ENCODE assay signal across 8 mouse cellular contexts in the genomic region with DNA sequence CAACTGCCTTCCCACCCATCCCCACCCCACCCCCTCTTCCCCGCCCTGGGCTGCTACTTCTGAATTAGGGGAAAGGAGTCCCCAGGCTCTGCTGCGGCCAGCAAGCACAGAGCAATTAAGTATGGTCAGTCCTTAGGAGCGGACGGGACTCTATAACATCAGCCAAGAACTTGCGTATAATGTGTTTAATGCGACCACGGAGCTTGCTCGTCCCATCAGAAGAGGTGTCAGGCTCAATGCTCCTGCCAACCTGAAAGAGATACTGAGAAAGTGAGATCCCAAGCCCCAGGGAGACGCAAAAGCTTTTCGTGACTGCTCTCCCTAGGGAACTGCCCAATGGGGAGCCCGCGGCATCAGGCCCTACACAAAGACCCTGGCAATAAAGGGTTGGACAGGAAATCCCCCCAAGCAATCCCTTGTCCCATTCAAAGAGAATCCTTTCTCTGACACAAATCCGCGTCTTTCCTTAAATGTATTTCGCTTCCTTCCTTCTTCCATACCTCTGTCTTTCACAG. TPM values are rescaled to one million over a fixed set of nuclear protein-coding genes. Genes with fewer than 3 reads are reported as not detected.
DNase-seq lines count a peak whose midpoint lies in the region; ATAC-seq and TF ChIP-seq lines count a peak whose summit lies in the region.

No protein-coding gene starts in this region.

- H3K9me3 ChIP-seq in forebrain, embryonic 11.5 days (ENCODE audit: control insufficient read depth, low read length) = no peaks in the 10 kb centered on the region
- H3K9me3 ChIP-seq in intestine, embryonic 16.5 days (ENCODE audit: control insufficient read depth, low read length) = no peaks in the 10 kb centered on the region
- H3K9me3 ChIP-seq in neural tube, embryonic 13.5 days = no peaks in the 10 kb centered on the region

- peak overlapping the region; percentile 85 for H3K27ac ChIP-seq in forebrain, embryonic 11.5 days (ENCODE audit: low read depth, low read length)
- H3K27ac ChIP-seq in intestine, embryonic 16.5 days (ENCODE audit: low read length) = no peak overlapping the region
- H3K27ac ChIP-seq in neural tube, embryonic 13.5 days (replicated peaks) = 0 out of 2 replicates have a peak overlapping the region, but pooled peaks have one; percentile 25
- no peak overlapping the region for H3K27ac ChIP-seq in thymus, adult 2 months (ENCODE audit: control insufficient read depth, insufficient read depth, low read length)

- peaks cover 9% of the 10 kb centered on the region for H3K4me1 ChIP-seq in lung, adult 2 months (ENCODE audit: control insufficient read depth, insufficient read depth, low read length)
- H3K4me1 ChIP-seq in forebrain, embryonic 11.5 days (replicated peaks; ENCODE audit: control insufficient read depth, insufficient read depth, low read length) = peaks cover 5% of the 10 kb centered on the region; the same call in 1 of the 2 replicates
- peaks cover 19% of the 10 kb centered on the region for H3K4me1 ChIP-seq in intestine, embryonic 16.5 days (ENCODE audit: control insufficient read depth, insufficient read depth, low read length)
- H3K4me1 ChIP-seq in neural tube, embryonic 13.5 days (replicated peaks) = peaks cover 40% of the 10 kb centered on the region
- H3K4me1 ChIP-seq in thymus, adult 2 months (replicated peaks; ENCODE audit: control insufficient read depth, insufficient read depth, low read length) = peaks cover 14% of the 10 kb centered on the region

- H3K4me2 ChIP-seq in forebrain, embryonic 11.5 days (ENCODE audit: low read depth, low read length, severe bottlenecking) = peak overlapping the region; percentile 68
- H3K4me2 ChIP-seq in intestine, embryonic 16.5 days (ENCODE audit: low read depth, low read length) = peak overlapping the region; percentile 91
- peak overlapping the region; percentile 99 for H3K4me2 ChIP-seq in neural tube, embryonic 13.5 days

- H3K27me3 ChIP-seq in forebrain, embryonic 11.5 days (ENCODE audit: control insufficient read depth, insufficient read depth, low read length) = no peaks in the 10 kb centered on the region
- H3K27me3 ChIP-seq in intestine, embryonic 16.5 days (replicated peaks; ENCODE audit: control insufficient read depth, insufficient read depth, low read length) = 0 out of 2 replicates have a peak, but pooled peaks cover 7% of the 10 kb centered on the region
- peaks cover 13% of the 10 kb centered on the region for H3K27me3 ChIP-seq in neural tube, embryonic 13.5 days
- H3K27me3 ChIP-seq in thymus, adult 2 months (ENCODE audit: control insufficient read depth, insufficient read depth, low read length) = peaks cover 13% of the 10 kb centered on the region

- no peak for DNase-seq in lung, adult 2 months
- no peak for DNase-seq in lung, postnatal 36 days
- DNase-seq in forebrain, embryonic 11.5 days (ENCODE audit: low spot score) = peak; percentile 70
- no peak for DNase-seq in thymus, postnatal 36 days
- DNase-seq in adrenal gland, postnatal 36 days = no peak
- no peak for DNase-seq in thymus, adult 2 months

- TF ChIP-seq CTCF in lung, adult 2 months (IDR thresholded peaks at IDR 0.05; ENCODE audit: insufficient read depth, low read length) = no peak
- no peak for TF ChIP-seq CTCF in thymus, adult 2 months (IDR thresholded peaks at IDR 0.05; ENCODE audit: borderline replicate concordance, control insufficient read depth, extremely low read depth, insufficient read depth, low read length, poor library complexity)

- H3K9ac ChIP-seq in forebrain, embryonic 11.5 days (ENCODE audit: low read length) = peak overlapping the region; percentile 79
- H3K9ac ChIP-seq in intestine, embryonic 16.5 days (ENCODE audit: low read depth, low read length) = peak overlapping the region; percentile 71
- peak overlapping the region; percentile 76 for H3K9ac ChIP-seq in neural tube, embryonic 13.5 days

- H3K4me3 ChIP-seq in lung, adult 2 months (replicated peaks; ENCODE audit: extremely low read depth, low read depth, low read length) = peak overlapping the region; percentile 10
- peak overlapping the region; percentile 55 for H3K4me3 ChIP-seq in forebrain, embryonic 11.5 days (ENCODE audit: low read depth, low read length)
- H3K4me3 ChIP-seq in intestine, embryonic 16.5 days (ENCODE audit: low read length) = peak overlapping the region; percentile 70
- H3K4me3 ChIP-seq in neural tube, embryonic 13.5 days = peak overlapping the region; percentile 63
- H3K4me3 ChIP-seq in thymus, adult 2 months (ENCODE audit: control insufficient read depth, insufficient read depth, low read length) = no peak overlapping the region

- no peak for TF ChIP-seq POLR2A in lung, adult 2 months (IDR thresholded peaks at IDR 0.05; ENCODE audit: borderline replicate concordance, extremely low read depth, low read depth, low read length)
- TF ChIP-seq POLR2A in thymus, adult 2 months (IDR thresholded peaks at IDR 0.05; ENCODE audit: control insufficient read depth, extremely low read depth, insufficient read depth, low read length, poor library complexity) = no peak

- ATAC-seq in forebrain, embryonic 11.5 days (replicated peaks; ENCODE audit: low FRiP score) = no peak
- no peak for ATAC-seq in intestine, embryonic 16.5 days
- peak; percentile 30 for ATAC-seq in neural tube, embryonic 13.5 days (ENCODE audit: low read depth)

- WGBS in lung, adult 2 months = 14% methylated on average over 15 of the region's 15 CpGs
- WGBS in forebrain, embryonic 11.5 days = 0% methylated on average over 15 of the region's 15 CpGs
- 8% methylated on average over 15 of the region's 15 CpGs for WGBS in intestine, embryonic 16.5 days
- 1% methylated on average over 15 of the region's 15 CpGs for WGBS in neural tube, embryonic 13.5 days
- WGBS in thymus, adult 2 months = 16% methylated on average over 15 of the region's 15 CpGs

- H3K36me3 ChIP-seq in forebrain, embryonic 11.5 days (ENCODE audit: control insufficient read depth, insufficient read depth, low read length) = no peaks in the 10 kb centered on the region
- H3K36me3 ChIP-seq in intestine, embryonic 16.5 days (ENCODE audit: control insufficient read depth, insufficient read depth, low read length) = no peaks in the 10 kb centered on the region
- H3K36me3 ChIP-seq in neural tube, embryonic 13.5 days = no peaks in the 10 kb centered on the region
- no peaks in the 10 kb centered on the region for H3K36me3 ChIP-seq in thymus, adult 2 months (ENCODE audit: control insufficient read depth, insufficient read depth, low read length)

RNA-seq across cellular contexts. Expression of gene Vcan, which starts 0.4 kb away (rescaled TPM):
- 2.1 and 2.9 TPM in 2 replicates for polyA plus RNA-seq in lung, adult 2 months (2012; rRNA removed)
- 59.5 and 61.9 TPM in 2 replicates for polyA plus RNA-seq in forebrain, embryonic 11.5 days (2014; fragmentation: Nextera tagmentation; extraction: Ambion mirVana)
- 13.3 and 15.6 TPM in 2 replicates for polyA plus RNA-seq in intestine, embryonic 16.5 days (2015; fragmentation: Nextera tagmentation; extraction: Ambion mirVana)
- polyA plus RNA-seq in neural tube, embryonic 13.5 days (2015; fragmentation: Nextera tagmentation; extraction: Ambion mirVana) = 19.9 and 27.7 TPM in 2 replicates
- 1 to 10 TPM; 4.8 to 6.9 TPM for total RNA-seq in adrenal gland, postnatal 36 days (2021)
- 1.4 and 2.7 TPM in 2 replicates for polyA plus RNA-seq in thymus, adult 2 months (2012; rRNA removed)

Comparison
In these comparisons a context has a peak if more than half of its experiments do, and no peak if none do; other contexts are left out.
1. H3K27ac ChIP-seq: peak in forebrain, embryonic 11.5 days (single experiment) and neural tube, embryonic 13.5 days (single experiment); none in intestine, embryonic 16.5 days (single experiment) and thymus, adult 2 months (single experiment).
2. Peak in every context shown above with its lines, with median percentiles within 50 percentile points of each other: H3K4me2 ChIP-seq and H3K9ac ChIP-seq.